Mouse (Mus musculus) forebrain, embryonic 14.5 days (tissue): Measurements from ENCODE around the gene Ino80. TPM values are rescaled to one million over a fixed set of nuclear protein-coding genes. Genes with fewer than 3 reads are reported as not detected.
A peak's percentile ranks its signal among the peaks of the same experiment; 100 is the strongest.

Source experiments
- ATAC-seq: fragments of 200-750 bp; cut with Nextera tagmentation; 2 replicates; pipeline ENCODE4 v1.8.0; 2017; ENCODE audit warnings: mild to moderate bottlenecking, moderate library complexity
- DNase-seq: peaks from one replicate; pipeline ENCODE4 v3.0.0-alpha.2; 2015; ENCODE audit warnings: low spot score
- H3K27ac ChIP-seq: fragments of 300-500 bp; sonication (generic); 2 replicates; pipeline ENCODE4 v1.5.1; 2014; ENCODE audit warnings: low read depth, mild to moderate bottlenecking, control low read depth, low read length, moderate library complexity
- H3K27me3 ChIP-seq: fragments of 300-500 bp; sonication (generic); replicated peaks from 2 replicates; pipeline ENCODE4 v1.6.1; 2014; ENCODE audit warnings: low read length, control low read depth, mixed read lengths; ENCODE audit not compliant: control insufficient read depth, insufficient read depth
- H3K36me3 ChIP-seq: fragments of 300-500 bp; sonication (generic); 2 replicates; pipeline ENCODE4 v1.6.1; 2014; ENCODE audit warnings: low read length, control low read depth; ENCODE audit not compliant: control insufficient read depth, insufficient read depth
- H3K4me1 ChIP-seq: fragments of 300-500 bp; sonication (generic); 2 replicates; pipeline ENCODE4 v1.6.1; 2014; ENCODE audit warnings: antibody characterized with exemption, low read length, control low read depth; ENCODE audit not compliant: control insufficient read depth, insufficient read depth
- H3K4me2 ChIP-seq: fragments of 300-500 bp; sonication (generic); 2 replicates; pipeline ENCODE4 v1.6.1; 2014; ENCODE audit warnings: mild to moderate bottlenecking, control low read depth, low read length
- H3K4me3 ChIP-seq: fragments of 300-500 bp; sonication (generic); 2 replicates; pipeline ENCODE4 v1.5.1; 2014; ENCODE audit warnings: low read depth, low read length, control low read depth
- H3K9ac ChIP-seq: fragments of 300-500 bp; sonication (generic); 2 replicates; pipeline ENCODE4 v1.6.1; 2014; ENCODE audit warnings: mild to moderate bottlenecking, low read length, control low read depth, moderate library complexity
- H3K9me3 ChIP-seq: fragments of 300-500 bp; sonication (generic); replicated peaks from 2 replicates; pipeline ENCODE4 v1.6.1; 2016; ENCODE audit warnings: low read length, control low read depth, mixed read lengths; ENCODE audit not compliant: control insufficient read depth
- WGBS: fragments of 180-500 bp; shearing (Covaris S2); extraction: QIAGEN DNeasy Blood & Tissue Kit; methylation state at CpG from one replicate; pipeline ENCODE4 v1.1.7; 2014; 5-methylcytosine and 5-hydroxymethylcytosine counted together
- polyA plus RNA-seq: library from polyadenylated mRNA; unstranded; fragments of >200 nt; fragmentation: Nextera tagmentation; extraction: Ambion mirVana; gene quantifications from 2 replicates; pipeline ENCODE4 v1.2.1, GENCODE M21; 2014

The Ino80 gene
- polyA plus RNA-seq, 1 experiment from 2014 or later, result 4.3 TPM

DNA sequence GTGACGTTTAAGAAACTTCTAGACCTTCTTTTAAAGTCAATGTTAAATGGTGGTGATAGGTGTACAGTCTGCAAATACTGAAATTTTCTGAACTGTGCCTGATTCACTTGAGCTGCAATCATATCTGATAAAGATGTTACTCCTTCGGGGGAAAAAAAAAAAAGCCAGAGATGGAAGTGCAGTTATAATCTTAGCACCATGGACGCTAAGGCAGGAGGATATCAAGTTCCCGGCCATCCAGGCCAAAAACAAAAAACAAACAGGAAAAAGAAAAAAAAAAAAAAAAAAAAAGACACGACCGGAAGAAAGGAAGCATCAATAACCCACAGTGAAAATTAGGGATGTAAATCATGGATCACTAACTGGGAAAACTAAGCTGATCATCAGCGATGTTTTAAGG lies 1.3 kb downstream of the Ino80 start:
- H3K4me3 ChIP-seq, result peak overlapping the region; percentile 84
- no peaks in the 10 kb centered on the region for H3K27me3 ChIP-seq
- H3K9me3 ChIP-seq, result no peaks in the 10 kb centered on the region
- 25% methylated on average over 7 of the region's 7 CpGs for WGBS
- no peak overlapping the region for H3K27ac ChIP-seq
- peak overlapping the region; percentile 78 for H3K4me2 ChIP-seq
- peak overlapping the region; percentile 92; the same call in 1 of the 2 replicates for H3K9ac ChIP-seq
- H3K36me3 ChIP-seq, result no peaks in the 10 kb centered on the region
- ATAC-seq (no peak), DNase-seq (no peak)
- peaks cover 11% of the 10 kb centered on the region; the same call in 1 of the 2 replicates for H3K4me1 ChIP-seq

DNA sequence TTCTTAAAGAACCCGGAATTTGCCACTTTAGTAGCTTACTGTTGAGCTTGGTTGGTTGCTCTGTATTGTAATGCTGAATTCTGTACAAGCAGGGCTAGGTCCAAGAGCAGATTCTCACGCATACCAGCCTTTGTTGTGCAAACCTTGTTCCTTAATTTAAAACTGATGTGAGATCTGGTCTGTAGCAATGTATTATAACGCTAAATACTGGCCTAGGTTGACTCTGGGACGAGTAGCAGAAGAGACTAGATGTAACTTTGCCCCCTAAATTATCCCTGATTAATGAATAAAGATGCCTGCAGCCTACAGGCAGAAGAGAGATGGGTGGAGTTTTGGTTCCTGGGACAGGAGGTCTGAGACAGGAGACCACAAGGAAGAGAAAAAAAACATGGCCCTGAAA lies 13.5 kb downstream of the Ino80 start:
- Histone ChIP-seq H3K27ac (no peak overlapping the region), H3K4me3 (no peak overlapping the region), H3K27me3 (no peaks in the 10 kb centered on the region), H3K4me2 (no peak overlapping the region), H3K4me1 (no peaks in the 10 kb centered on the region), H3K36me3 (0 out of 2 replicates have a peak, but pooled peaks cover 2% of the 10 kb centered on the region), H3K9me3 (no peaks in the 10 kb centered on the region), H3K9ac (no peak overlapping the region)
- DNase-seq, result no peak
- ATAC-seq, result no peak
- 66% methylated on average over 4 of the region's 4 CpGs for WGBS

DNA sequence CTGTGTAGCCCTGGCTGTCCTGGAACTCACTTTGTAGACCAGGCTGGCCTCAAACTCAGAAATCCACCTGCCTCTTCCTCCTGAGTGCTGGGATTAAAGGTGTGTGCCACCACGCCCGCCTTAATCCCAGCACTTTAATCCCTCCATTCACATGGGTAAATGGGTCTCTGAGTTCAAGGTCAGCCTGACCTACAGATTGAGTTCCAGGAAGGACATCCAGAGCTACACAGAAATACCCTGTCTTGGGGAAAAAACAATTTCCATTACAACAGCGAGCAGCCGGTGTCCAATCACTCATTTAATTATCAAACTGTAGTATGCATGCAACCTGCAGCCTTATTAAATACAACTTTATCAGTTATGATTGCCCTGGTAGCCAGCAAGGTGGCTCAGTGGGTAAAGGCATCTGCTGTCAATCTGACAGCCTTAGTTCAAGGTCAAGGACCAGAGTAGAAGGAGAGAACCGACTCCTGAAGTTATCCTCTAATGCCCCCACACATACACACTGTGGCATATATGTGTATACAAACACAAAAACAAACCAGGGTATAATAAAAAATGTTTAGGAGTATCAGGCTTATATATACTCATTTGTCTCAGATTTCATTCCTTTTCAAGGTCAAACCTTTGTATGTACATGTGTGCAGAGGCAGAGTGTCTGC lies 14.2 kb downstream of the Ino80 start:
- H3K27me3 ChIP-seq, result no peaks in the 10 kb centered on the region
- H3K4me3 ChIP-seq, result no peak overlapping the region
- DNase-seq (no peak), ATAC-seq (no peak)
- H3K27ac ChIP-seq, result no peak overlapping the region
- H3K36me3 ChIP-seq, result peaks cover 2% of the 10 kb centered on the region; the same call in 1 of the 2 replicates
- H3K9ac ChIP-seq, result no peak overlapping the region
- no peak overlapping the region for H3K4me2 ChIP-seq
- H3K9me3 ChIP-seq, result no peaks in the 10 kb centered on the region
- no peaks in the 10 kb centered on the region for H3K4me1 ChIP-seq
- 95% methylated on average over 5 of the region's 5 CpGs for WGBS

DNA sequence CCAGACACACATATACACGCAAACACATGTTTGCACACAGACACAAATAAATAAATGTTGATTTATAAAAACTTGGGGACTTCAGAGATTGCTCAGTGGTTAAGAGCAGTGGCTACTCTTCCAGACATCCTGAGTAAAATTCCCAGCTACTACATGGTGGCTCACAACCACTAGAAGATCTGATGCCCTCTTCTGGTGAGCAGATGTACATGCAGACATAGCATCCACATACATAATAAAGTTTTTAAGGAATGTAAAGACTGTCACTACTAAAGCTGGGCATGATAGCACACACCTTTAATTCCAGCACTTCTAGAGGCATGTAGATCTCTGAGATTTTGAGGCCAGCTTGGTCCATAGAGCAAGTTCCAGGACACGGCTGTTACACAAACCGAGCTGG lies 16.5 kb downstream of the Ino80 start:
- WGBS, result 94% methylated on average over 3 of the region's 3 CpGs
- Histone ChIP-seq H3K27ac (no peak overlapping the region), H3K4me1 (no peaks in the 10 kb centered on the region), H3K4me3 (no peak overlapping the region), H3K36me3 (peaks cover 10% of the 10 kb centered on the region), H3K27me3 (no peaks in the 10 kb centered on the region), H3K9ac (no peak overlapping the region), H3K4me2 (no peak overlapping the region), H3K9me3 (no peaks in the 10 kb centered on the region)
- DNase-seq (no peak), ATAC-seq (no peak)

DNA sequence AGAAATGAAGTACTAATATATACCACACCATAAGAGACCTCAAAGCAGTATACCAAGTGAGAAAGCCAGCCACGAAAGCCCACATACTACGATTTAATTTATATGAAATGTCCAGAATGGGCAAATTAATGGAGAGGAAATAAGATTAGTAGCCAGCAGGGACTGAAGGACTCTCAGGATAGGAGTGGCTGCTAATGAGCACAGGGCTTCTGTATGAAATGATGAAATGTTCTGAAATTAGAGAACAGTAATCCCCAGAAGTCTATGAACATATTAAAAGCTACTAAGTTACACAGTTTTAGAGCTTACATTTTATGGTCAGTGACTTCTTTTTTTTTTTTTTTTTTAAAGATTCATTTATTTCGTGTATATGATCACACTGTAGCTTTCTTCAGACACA lies 22.9 kb downstream of the Ino80 start:
- Histone ChIP-seq H3K27me3 (no peaks in the 10 kb centered on the region), H3K4me1 (no peaks in the 10 kb centered on the region), H3K36me3 (peaks cover 51% of the 10 kb centered on the region), H3K4me2 (no peak overlapping the region), H3K9me3 (no peaks in the 10 kb centered on the region), H3K9ac (no peak overlapping the region), H3K27ac (no peak overlapping the region), H3K4me3 (no peak overlapping the region)
- ATAC-seq (no peak), DNase-seq (no peak)
- 92% methylated on average over 3 of the region's 3 CpGs for WGBS

DNA sequence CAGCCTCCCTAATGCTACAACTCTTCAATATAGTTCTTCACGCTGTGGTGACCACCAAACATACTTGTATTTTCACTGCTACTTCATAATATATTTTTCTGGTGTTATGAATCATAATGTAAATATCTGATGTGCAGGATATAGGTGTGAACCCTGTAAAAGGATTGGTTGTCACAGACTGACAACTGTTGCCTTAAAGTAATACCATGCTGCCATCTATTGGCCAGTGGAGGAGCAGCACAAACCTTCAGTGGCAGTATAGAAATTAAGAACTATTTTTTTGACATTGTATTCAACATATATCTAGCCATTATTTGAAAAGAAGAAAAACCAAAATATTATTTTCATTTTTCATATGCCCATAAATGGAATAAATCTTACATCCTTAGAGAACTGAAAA lies 40.5 kb downstream of the Ino80 start:
- Histone ChIP-seq H3K36me3 (peaks cover 55% of the 10 kb centered on the region), H3K4me3 (no peak overlapping the region), H3K9me3 (no peaks in the 10 kb centered on the region), H3K27ac (no peak overlapping the region), H3K4me2 (no peak overlapping the region), H3K27me3 (no peaks in the 10 kb centered on the region), H3K4me1 (no peaks in the 10 kb centered on the region), H3K9ac (no peak overlapping the region)
- 0 out of 2 replicates have a peak, but pooled peaks have one; percentile 26 for ATAC-seq
- 92% methylated on average over 1 of the region's 1 CpGs for WGBS
- DNase-seq, result peak; percentile 75

DNA sequence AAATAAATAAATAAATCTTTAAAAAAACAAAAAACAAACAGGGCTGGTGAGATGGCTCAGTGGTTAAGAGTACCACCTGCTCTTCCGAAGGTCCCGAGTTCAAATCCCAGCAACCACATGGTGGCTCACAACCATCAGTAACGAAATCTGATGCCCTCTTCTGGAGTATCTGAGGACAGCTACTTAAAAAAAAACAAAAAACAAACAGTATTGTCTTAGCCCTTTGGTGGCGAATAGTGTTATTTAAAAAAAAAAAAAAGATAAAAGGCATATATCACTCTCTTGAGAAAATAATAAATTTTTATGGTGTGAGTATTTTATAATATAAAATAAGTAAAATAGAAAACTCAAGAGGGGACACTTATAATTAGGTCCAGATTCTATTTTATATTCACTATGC lies 41.0 kb downstream of the Ino80 start:
- H3K9ac ChIP-seq, result no peak overlapping the region
- H3K4me1 ChIP-seq, result no peaks in the 10 kb centered on the region
- H3K27ac ChIP-seq, result no peak overlapping the region
- 93% methylated on average over 4 of the region's 4 CpGs for WGBS
- no peak overlapping the region for H3K4me3 ChIP-seq
- H3K4me2 ChIP-seq, result no peak overlapping the region
- no peaks in the 10 kb centered on the region for H3K27me3 ChIP-seq
- H3K36me3 ChIP-seq, result peaks cover 55% of the 10 kb centered on the region
- no peaks in the 10 kb centered on the region for H3K9me3 ChIP-seq
- no peak for DNase-seq
- no peak for ATAC-seq

DNA sequence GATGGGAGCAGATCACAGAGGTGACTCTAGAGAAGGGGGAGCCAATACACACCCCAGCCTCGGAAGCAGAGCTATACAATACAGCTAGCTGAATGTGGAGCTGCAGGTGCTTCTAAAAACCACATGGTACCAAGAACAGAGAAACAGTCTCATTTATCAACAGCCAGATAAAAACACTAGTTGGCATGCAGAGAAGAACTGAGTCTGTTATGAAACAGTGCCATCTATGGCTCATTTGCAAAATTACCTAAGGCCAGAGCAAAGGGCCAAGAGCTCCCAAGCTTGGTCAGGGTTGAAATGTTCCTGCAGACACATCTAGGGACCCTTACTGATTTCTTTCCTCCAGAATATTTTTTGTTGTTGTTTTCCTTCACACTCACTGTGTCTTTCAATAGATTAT lies 63.7 kb downstream of the Ino80 start:
- DNase-seq (peak; percentile 78), ATAC-seq (peak; percentile 58)
- 50% methylated on average over 1 of the region's 1 CpGs for WGBS
- Histone ChIP-seq H3K9me3 (no peaks in the 10 kb centered on the region), H3K27me3 (no peaks in the 10 kb centered on the region), H3K9ac (no peak overlapping the region), H3K4me1 (no peaks in the 10 kb centered on the region), H3K27ac (no peak overlapping the region), H3K4me3 (no peak overlapping the region), H3K4me2 (no peak overlapping the region), H3K36me3 (peaks cover 71% of the 10 kb centered on the region)

DNA sequence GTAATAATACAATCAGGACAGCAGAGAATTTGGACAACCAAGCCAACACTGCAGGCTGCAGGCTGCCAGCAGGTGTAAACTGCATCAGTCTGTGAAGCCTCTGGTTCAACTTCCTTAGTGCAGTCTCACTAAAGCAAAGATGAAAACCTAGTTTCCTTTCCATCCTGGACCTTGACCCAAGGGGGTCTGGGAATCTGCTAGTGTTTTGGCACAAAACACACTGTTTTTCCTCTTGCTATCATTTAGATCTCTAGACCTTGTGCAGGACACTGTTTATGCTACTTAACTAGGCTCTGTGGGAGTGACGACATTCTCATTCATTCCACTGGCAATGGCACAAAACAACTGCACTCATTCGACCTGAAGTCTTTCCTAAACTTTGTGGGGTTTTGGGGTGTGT lies 65.8 kb downstream of the Ino80 start:
- Histone ChIP-seq H3K9ac (no peak overlapping the region), H3K4me3 (no peak overlapping the region), H3K9me3 (no peaks in the 10 kb centered on the region), H3K4me1 (no peaks in the 10 kb centered on the region), H3K36me3 (peaks cover 54% of the 10 kb centered on the region), H3K27me3 (no peaks in the 10 kb centered on the region), H3K27ac (no peak overlapping the region), H3K4me2 (no peak overlapping the region)
- no peak for DNase-seq
- WGBS, result 85% methylated on average over 2 of the region's 2 CpGs
- ATAC-seq, result no peak
